Mouse (Mus musculus): ENCODE measurements around the gene Gm28635.
"Not testable (repeated sequence)": the region's sequence is repeated elsewhere in the genome, so short reads cannot be mapped to it uniquely, and the experiment has no call there.

The Gm28635 gene

GRCm38 (mm10) chr2:84688080-84688844 lies 10.4 kb upstream of the Gm28635 start:
- DNase-seq (ENCODE audit: low read depth in 2 of 2, low spot score in 2 of 2): no peak

GRCm38 (mm10) chr2:84682605-84683183 lies 4.9 kb upstream of the Gm28635 start:
- no peak for DNase-seq (ENCODE audit: low read depth in 2 of 2, low spot score in 2 of 2)

- no peak for DNase-seq (ENCODE audit: low read depth in 2 of 2, low spot score in 2 of 2)
Measured at GRCm38 (mm10) chr2:84679016-84679415, 1.2 kb upstream of the Gm28635 start, which contains the start of gene Tmx2. Tmx2 (minus strand) TSS chr2:84679140.

DNA sequence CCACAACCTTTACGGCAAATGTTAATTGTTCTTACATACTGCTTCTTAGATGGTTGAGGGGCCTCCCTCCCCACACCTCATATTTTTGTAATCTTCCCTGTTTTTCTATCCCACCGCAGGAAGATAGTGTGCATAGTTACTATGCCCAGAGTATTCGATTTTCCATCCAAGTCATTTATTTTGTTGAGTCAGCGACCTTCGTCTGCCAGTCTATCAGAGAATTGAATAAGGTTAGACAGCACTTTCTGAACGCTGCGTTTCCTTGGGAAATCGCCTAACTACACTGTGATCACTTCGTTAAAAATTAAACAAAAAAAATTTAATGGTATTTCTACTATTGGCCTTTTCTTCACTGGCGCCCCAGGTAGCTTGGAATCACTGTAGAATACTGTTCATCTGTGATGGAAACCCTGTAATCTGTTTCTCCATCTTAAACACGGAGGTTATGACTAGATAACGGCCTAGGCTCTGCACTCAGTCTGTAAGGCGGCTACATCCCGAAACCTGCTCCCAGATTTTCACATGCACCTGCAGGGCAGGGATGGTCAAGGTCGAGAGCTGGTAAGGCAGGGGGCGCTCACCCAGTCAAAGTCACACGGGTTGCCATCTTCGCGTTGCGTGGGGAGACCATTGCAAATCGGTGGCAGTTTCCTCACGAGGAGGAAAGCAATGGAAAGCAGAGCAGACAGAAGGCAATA lies 422 bp downstream of the Gm28635 start:
- no peak for DNase-seq (ENCODE audit: low read depth in 2 of 2, low spot score in 2 of 2)

GRCm38 (mm10) chr2:84671535-84671934 lies 6.3 kb downstream of the Gm28635 start:
- DNase-seq (ENCODE audit: low read depth in 2 of 2, low spot score in 2 of 2): not testable (repeated sequence)

DNA sequence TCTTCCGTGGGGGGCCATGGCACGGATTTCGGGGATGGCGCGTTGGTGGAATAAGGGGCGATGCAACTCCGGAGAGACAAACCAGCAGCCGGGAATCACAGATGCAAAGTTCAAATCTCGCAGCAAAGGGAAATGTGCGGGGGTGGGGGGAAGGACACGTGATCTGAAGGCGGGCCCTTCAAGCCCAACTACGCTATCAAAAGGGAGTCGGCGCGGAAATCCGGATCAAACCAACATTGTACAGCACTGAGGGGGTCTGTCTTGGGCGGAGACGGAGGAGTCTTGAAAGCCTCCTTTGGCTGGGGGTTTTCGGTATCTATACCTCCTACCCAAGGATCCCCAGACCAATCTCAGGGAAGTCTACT lies 7.3 kb downstream of the Gm28635 start, which contains the start of gene Selenoh:
TSS of gene Selenoh (minus strand) at position 202 of the 365 bp plus-strand sequence.
- DNase-seq (ENCODE audit: low read depth in 2 of 2, low spot score in 2 of 2): peak; percentile 77 to 87

DNA sequence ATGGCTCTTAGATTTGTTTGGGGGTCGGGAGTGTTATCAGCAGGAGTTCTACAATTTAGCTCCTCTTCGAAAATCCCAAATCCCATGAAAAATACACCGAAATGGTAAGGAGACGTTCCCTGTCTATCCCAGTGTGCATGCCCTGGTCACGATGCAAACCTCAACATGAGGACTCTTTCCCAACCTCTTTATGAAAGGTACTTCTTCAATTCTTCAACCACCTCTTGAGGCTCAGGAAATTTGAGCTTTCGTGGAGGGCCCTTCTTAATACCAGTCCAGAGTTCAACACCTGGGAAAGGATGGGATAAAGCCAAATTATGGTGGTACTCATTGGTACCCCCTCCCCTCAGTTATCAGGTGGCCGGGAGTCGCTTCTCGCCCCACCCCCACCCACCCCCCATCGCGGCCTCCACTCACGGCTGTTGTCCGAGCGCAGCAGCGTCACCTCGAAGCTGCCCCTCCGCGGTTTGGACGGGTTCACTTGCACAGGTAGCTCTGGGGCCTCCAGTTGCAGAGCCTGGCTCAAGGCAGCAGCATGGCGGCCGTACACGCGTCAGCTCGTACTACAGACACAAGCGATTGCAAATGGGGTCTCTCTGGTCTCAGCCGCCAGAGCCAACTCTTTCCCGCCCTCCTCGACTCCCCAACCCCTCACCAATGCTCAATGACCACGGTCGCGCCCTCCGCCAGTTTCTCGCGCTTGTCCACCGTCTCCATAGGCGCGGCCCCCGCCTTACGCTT lies 7.8 kb downstream of the Gm28635 start:
- DNase-seq (ENCODE audit: low read depth in 2 of 2, low spot score in 2 of 2): no peak

GRCm38 (mm10) chr2:84666081-84666480 lies 11.8 kb downstream of the Gm28635 start:
- no peak for DNase-seq (ENCODE audit: low read depth in 2 of 2, low spot score in 2 of 2)

GRCm38 (mm10) chr2:84662866-84663265 lies 15.0 kb downstream of the Gm28635 start:
- DNase-seq (ENCODE audit: low read depth in 2 of 2, low spot score in 2 of 2): peak in 1 of 2 experiments; percentile 49

GRCm38 (mm10) chr2:84660253-84660652 lies 17.6 kb downstream of the Gm28635 start:
- peak; percentile 35 to 49 for DNase-seq (ENCODE audit: low read depth in 2 of 2, low spot score in 2 of 2)

DNA sequence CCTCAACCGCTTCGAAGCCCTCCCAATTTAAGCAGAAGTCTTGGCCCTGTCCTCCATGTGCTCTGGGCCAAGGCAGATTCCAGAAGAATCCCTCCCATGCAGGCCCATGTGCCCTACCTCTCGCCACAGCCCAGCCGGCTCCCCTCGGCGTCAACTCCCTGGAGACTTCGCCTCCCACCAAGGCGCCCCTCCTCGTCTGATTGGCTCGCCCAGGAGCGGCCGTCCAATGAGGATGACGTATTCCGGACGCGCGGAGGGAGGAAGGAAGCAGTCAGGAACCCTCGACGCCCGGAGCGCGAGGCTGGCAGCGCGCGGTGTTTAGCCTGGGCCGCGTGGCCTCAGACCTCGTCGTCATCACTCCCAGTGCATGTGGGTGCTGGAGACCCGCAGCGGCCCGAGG lies 19.0 kb downstream of the Gm28635 start, which contains the start of gene Btbd18:
TSS of gene Btbd18 (plus strand) at position 274 of the 400 bp plus-strand sequence.
- no peak for DNase-seq (ENCODE audit: low read depth in 2 of 2, low spot score in 2 of 2)

DNA sequence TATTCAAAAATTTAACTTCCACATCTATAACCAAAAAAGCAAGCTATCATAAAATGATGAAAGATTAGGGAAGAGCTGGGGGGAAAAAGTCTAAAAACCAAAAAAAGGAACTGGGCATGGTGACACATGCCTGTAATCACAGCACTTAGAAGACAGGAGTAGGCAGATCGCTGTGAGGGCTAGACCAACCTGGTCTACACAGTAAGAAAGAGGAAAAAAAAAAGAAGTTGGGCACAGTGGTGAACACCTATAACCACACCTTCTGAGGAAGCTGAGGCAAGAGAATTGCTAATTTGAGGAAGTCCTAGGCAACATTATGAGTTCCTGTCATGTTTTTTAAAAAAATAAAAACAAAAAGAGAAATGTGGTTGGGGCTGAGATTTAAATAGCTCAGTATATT lies 22.0 kb downstream of the Gm28635 start:
- no peak for DNase-seq (ENCODE audit: low read depth in 2 of 2, low spot score in 2 of 2)

- no peak for DNase-seq (ENCODE audit: low read depth in 2 of 2, low spot score in 2 of 2)
Measured at GRCm38 (mm10) chr2:84653354-84653753, 24.5 kb downstream of the Gm28635 start.

DNA sequence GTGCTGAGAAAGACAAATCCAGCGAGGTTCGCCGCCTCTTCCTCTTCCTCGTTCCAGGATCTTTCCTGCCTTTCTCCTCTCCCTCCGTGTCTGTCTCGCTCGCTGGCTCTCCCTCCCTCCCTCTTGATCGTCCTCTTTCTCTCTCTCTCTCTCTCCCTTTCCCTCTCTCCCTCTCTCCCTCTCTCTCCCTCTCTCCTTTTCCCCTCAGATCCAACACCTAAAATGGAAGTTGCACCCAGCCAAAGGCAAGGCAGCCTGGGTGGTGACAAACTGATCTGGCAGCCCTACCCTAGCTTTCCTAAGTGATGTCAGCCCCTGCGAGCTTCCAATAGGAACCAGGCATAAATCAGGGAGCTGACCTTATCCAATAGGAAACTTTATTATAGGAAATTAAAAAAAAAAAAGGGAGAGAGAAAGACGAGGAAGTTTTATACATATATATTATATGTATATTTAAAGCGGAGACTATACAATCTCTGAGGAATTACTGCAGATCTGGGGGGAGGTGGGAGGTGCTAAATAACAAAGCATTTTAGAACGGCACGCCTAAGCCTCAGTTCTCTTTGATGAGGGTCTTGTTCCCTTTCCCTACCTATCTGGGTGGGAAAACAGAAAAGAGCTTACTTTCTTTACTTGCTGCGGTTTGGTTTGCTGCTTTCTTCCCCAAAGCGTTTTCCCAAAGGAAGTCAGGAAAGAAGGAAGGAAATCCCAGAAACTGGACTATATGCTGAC lies 27.2 kb downstream of the Gm28635 start, which contains the start of gene Ctnnd1:
TSS of gene Ctnnd1 (minus strand) at position 302 of the 732 bp plus-strand sequence.
- DNase-seq (ENCODE audit: low read depth in 2 of 2, low spot score in 2 of 2): no peak

GRCm38 (mm10) chr2:84649674-84650073 lies 28.2 kb downstream of the Gm28635 start:
- DNase-seq (ENCODE audit: low read depth in 2 of 2, low spot score in 2 of 2): no peak

DNA sequence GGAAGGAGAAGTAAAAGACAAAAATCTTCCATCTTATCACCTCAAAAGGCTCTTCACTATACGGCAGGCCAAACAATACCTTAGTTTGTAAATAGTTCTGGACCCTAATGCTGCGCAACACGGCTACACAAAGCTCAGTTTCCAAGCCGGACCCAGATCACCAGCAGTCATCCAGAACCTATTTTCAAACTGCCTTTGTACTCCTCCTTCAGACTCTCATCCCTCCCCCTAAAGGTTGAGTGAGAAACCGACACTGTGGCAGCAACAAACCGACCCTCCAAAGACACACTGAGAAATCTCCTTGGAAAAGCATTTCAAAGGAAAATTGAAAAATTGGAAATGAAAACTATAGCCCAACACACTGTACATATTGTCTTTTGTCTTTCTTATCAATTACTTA lies 29.5 kb downstream of the Gm28635 start:
- no peak for DNase-seq (ENCODE audit: low read depth in 2 of 2, low spot score in 2 of 2)

DNA sequence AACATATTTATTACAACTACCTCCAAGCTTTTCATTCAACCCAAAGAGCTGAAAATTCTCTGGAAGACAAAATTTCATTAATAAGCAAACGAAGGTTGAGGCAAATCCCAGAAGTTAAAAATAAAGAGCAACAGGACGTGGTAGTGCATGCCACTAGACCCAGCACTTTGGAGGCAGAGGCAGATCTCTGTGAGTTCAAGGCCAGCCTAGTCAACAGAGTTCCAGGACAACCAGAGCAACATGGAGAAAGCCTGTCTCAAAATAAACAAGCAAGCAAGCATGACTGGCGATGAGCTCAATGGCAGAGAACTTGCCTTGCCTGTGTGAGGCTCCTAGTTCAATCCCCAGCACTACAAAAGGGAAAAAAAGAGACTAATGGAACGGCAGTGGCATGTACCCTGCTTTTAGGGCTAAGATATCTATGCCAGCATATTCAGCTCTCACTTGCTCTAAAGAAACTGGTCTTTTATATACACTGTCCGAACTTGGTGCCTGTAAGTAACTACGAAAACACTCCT lies 30.7 kb downstream of the Gm28635 start:
- DNase-seq (ENCODE audit: low read depth in 2 of 2, low spot score in 2 of 2): no peak

GRCm38 (mm10) chr2:84646138-84646537 lies 31.7 kb downstream of the Gm28635 start:
- DNase-seq (ENCODE audit: low read depth in 2 of 2, low spot score in 2 of 2): no peak

GRCm38 (mm10) chr2:84640833-84641232 lies 37.0 kb downstream of the Gm28635 start:
- DNase-seq (ENCODE audit: low read depth in 2 of 2, low spot score in 2 of 2): no peak

Measured in CD8-positive naive resting alpha-beta T cell, adult 2 months (primary cell).